Mouse (Mus musculus) thymus, adult 2 months (tissue): ENCODE measurements around the gene B230307C23Rik.

Experiments
- CTCF ChIP-seq: fragments of 200-500 bp; IDR thresholded peaks from 2 replicates; pipeline ENCODE4 v1.5.1; 2012; ENCODE audit warnings: mild to moderate bottlenecking, control low read depth, low read length, moderate library complexity, borderline replicate concordance; ENCODE audit not compliant: control insufficient read depth, poor library complexity, insufficient read depth; ENCODE audit errors: extremely low read depth
- POLR2A ChIP-seq: fragments of 200-500 bp; IDR thresholded peaks from 2 replicates; pipeline ENCODE4 v1.6.1; 2012; ENCODE audit warnings: mild to moderate bottlenecking, low read length, control low read depth, moderate library complexity; ENCODE audit not compliant: control insufficient read depth, poor library complexity, insufficient read depth; ENCODE audit errors: extremely low read depth

- no peak for TF ChIP-seq CTCF
- no peak for TF ChIP-seq POLR2A
These were observed 19.4 kb upstream of the B230307C23Rik start for GRCm38 (mm10) chr16:97977722-97978121.
